Mouse (Mus musculus): ENCODE measurements around the gene Cul3. TPM values are rescaled to one million over a fixed set of nuclear protein-coding genes. Genes with fewer than 3 reads are reported as not detected.

Cul3 gene
- polyA plus RNA-seq, 1 experiment from 2014 or later: 33.5 TPM

DNA sequence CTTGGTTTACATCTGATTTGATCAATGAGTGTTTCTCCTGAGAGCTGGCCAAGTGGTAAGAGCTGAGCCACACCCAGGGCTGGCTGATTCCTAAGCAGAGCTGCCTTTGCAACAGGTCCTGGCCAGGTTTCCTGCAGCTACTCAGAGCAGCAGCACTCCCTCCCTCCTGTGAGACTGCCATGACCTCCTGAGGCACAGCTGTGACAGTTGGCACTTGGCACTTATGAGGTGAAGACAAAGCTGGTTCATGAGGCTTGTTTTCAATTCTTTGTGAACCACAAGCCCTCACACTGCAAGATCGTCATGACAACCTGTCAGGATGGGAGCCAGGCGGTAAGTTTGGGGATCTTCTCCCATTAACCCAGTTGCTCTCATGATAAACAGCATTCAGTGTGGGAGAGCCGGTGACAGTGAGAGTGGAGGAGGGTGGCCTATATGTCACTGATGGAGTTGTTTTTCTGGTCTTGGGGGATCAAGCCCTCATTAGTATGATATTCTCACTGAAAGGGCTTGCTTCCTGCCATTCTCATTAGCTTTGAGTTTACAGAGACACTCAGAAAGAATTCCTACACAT lies 115.4 kb downstream of the Cul3 start:
- Histone ChIP-seq H3K27ac (ENCODE audit: low read depth, low read length) (no peak overlapping the region), H3K4me3 (ENCODE audit: low read depth, low read length) (no peak overlapping the region), H3K9ac (ENCODE audit: low read depth, low read length) (no peak overlapping the region), H3K9me3 (ENCODE audit: control insufficient read depth, low read length) (no peaks in the 10 kb centered on the region), H3K4me1 (replicated peaks; ENCODE audit: control insufficient read depth, insufficient read depth, low read length) (no peaks in the 10 kb centered on the region), H3K36me3 (ENCODE audit: control insufficient read depth, insufficient read depth, low read length) (no peaks in the 10 kb centered on the region), H3K4me2 (no peak overlapping the region), H3K27me3 (replicated peaks; ENCODE audit: control insufficient read depth, insufficient read depth, low read length) (no peaks in the 10 kb centered on the region)
- WGBS: 49% methylated on average over 3 of the region's 3 CpGs
- ATAC-seq (replicated peaks; ENCODE audit: low FRiP score) (no peak), DNase-seq (ENCODE audit: low spot score) (no peak)

DNA sequence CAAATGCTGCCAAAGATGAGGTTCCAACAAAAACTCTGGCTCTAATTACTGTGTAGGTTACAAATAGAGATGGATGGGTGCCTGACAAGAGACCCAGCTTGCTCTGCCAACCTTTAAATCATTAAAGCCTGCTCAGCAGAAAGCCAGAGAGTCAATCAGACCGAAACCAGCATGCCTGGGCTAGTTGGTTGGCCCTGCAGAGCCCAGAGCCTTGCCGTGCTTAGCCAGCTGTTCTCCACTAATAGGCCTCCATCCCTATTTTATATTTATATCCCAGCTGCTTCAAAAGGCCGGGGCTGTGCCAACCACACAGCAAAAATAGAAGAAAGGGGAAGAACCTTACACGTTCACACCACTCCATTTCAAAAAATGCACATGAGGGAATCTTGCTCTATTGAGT lies 119.1 kb downstream of the Cul3 start:
- Histone ChIP-seq H3K27me3 (replicated peaks; ENCODE audit: control insufficient read depth, insufficient read depth, low read length) (no peaks in the 10 kb centered on the region), H3K4me3 (ENCODE audit: low read depth, low read length) (no peak overlapping the region), H3K4me1 (replicated peaks; ENCODE audit: control insufficient read depth, insufficient read depth, low read length) (no peaks in the 10 kb centered on the region), H3K36me3 (ENCODE audit: control insufficient read depth, insufficient read depth, low read length) (no peaks in the 10 kb centered on the region), H3K27ac (ENCODE audit: low read depth, low read length) (no peak overlapping the region), H3K9ac (ENCODE audit: low read depth, low read length) (no peak overlapping the region), H3K4me2 (no peak overlapping the region), H3K9me3 (ENCODE audit: control insufficient read depth, low read length) (no peaks in the 10 kb centered on the region)
- no peak for DNase-seq (ENCODE audit: low spot score)
- ATAC-seq (replicated peaks; ENCODE audit: low FRiP score): no peak
- WGBS: 59% methylated on average over 4 of the region's 4 CpGs

DNA sequence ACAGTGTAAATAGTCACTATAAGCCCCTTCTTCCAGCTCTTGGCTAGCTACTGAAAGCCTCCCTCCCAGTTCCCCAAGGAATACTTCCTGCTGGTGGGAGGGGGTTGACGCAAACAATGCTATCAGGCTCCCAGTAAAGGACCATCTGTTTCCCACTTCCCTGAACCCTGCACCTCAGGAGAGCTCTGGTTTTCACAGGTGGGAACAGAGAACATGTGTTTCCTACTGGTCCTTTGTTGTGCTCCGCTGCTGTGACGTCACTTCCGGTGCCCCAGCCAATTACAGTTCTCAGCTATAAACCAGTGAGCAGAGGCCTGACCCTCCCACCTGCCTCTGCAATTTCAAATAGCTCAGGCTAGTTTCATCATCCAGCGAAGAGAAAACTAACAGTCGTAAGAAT lies 122.0 kb downstream of the Cul3 start, which contains the start of gene Fam124b:
Gene Fam124b (minus strand): TSS at position 206 of the 400 bp plus-strand sequence.
- H3K27me3 ChIP-seq (replicated peaks; ENCODE audit: control insufficient read depth, insufficient read depth, low read length): no peaks in the 10 kb centered on the region
- ATAC-seq (replicated peaks; ENCODE audit: low FRiP score) (peak; percentile 54), DNase-seq (ENCODE audit: low spot score) (no peak)
- H3K9ac ChIP-seq (ENCODE audit: low read depth, low read length): no peak within 1 kb of the TSS
- H3K36me3 ChIP-seq (ENCODE audit: control insufficient read depth, insufficient read depth, low read length): no peaks in the 10 kb centered on the region
- H3K9me3 ChIP-seq (ENCODE audit: control insufficient read depth, low read length): no peaks in the 10 kb centered on the region
- no peak within 1 kb of the TSS for H3K4me3 ChIP-seq (ENCODE audit: low read depth, low read length)
- no peak within 1 kb of the TSS for H3K4me2 ChIP-seq
- no peaks in the 10 kb centered on the region for H3K4me1 ChIP-seq (replicated peaks; ENCODE audit: control insufficient read depth, insufficient read depth, low read length)
- WGBS: 45% methylated on average over 6 of the region's 6 CpGs
- no peak within 1 kb of the TSS for H3K27ac ChIP-seq (ENCODE audit: low read depth, low read length)

Other genes starting within 250 kb of the Cul3 start
- gene Fam124b, start 122.0 kb downstream of the Cul3 start, polyA plus RNA-seq (2014; fragmentation: Nextera tagmentation; extraction: Ambion mirVana): 0.08 TPM in 1 of 2 replicates, not detected in the other
- not detected in 2 replicates for gene Gm45261, start 121.0 kb upstream of the Cul3 start, polyA plus RNA-seq (2014; fragmentation: Nextera tagmentation; extraction: Ambion mirVana)